Mouse (Mus musculus) embryo, embryonic 11.5 days (tissue): ENCODE measurements around the gene Tmem94.

Experiments used
- DNase-seq: peaks from one replicate; pipeline ENCODE4 v3.0.0-alpha.2; 2012; ENCODE audit warnings: low read depth, low spot score

Tmem94 gene

GRCm38 (mm10) chr11:115766356-115766943 lies 1.2 kb downstream of the Tmem94 start:
- no peak for DNase-seq

GRCm38 (mm10) chr11:115766981-115767380 lies 1.7 kb downstream of the Tmem94 start:
- DNase-seq = no peak

GRCm38 (mm10) chr11:115768896-115769295 lies 3.7 kb downstream of the Tmem94 start:
- no peak for DNase-seq

- no peak for DNase-seq
Observed at GRCm38 (mm10) chr11:115774653-115775052, 9.4 kb downstream of the Tmem94 start.

GRCm38 (mm10) chr11:115775821-115776665 lies 10.8 kb downstream of the Tmem94 start:
- no peak for DNase-seq

GRCm38 (mm10) chr11:115776954-115777353 lies 11.7 kb downstream of the Tmem94 start:
- no peak for DNase-seq

GRCm38 (mm10) chr11:115777487-115778335 lies 12.5 kb downstream of the Tmem94 start:
- no peak for DNase-seq

- no peak for DNase-seq
Observed at GRCm38 (mm10) chr11:115779038-115779571, 13.9 kb downstream of the Tmem94 start.

- DNase-seq = no peak
Observed at GRCm38 (mm10) chr11:115780141-115781070, 15.2 kb downstream of the Tmem94 start.

GRCm38 (mm10) chr11:115786473-115786872 lies 21.2 kb downstream of the Tmem94 start:
- no peak for DNase-seq

GRCm38 (mm10) chr11:115789787-115790186 lies 24.6 kb downstream of the Tmem94 start:
- DNase-seq = no peak

- DNase-seq = no peak
Observed at GRCm38 (mm10) chr11:115791919-115792318, 26.7 kb downstream of the Tmem94 start.

- no peak for DNase-seq
Observed at GRCm38 (mm10) chr11:115792353-115792752, 27.1 kb downstream of the Tmem94 start.

GRCm38 (mm10) chr11:115796898-115797297 lies 31.7 kb downstream of the Tmem94 start:
- no peak for DNase-seq

- no peak for DNase-seq
Observed at GRCm38 (mm10) chr11:115797665-115798064, 32.4 kb downstream of the Tmem94 start.

- DNase-seq = no peak
Observed at GRCm38 (mm10) chr11:115800981-115801380, 35.7 kb downstream of the Tmem94 start.

- DNase-seq = no peak
Observed at GRCm38 (mm10) chr11:115803072-115803709, 38.0 kb downstream of the Tmem94 start.

- DNase-seq = no peak
Observed at GRCm38 (mm10) chr11:115805005-115805404, 39.8 kb downstream of the Tmem94 start.

GRCm38 (mm10) chr11:115806154-115806553 lies 40.9 kb downstream of the Tmem94 start:
- no peak for DNase-seq

- DNase-seq = no peak
Observed at GRCm38 (mm10) chr11:115807306-115807705, 42.1 kb downstream of the Tmem94 start.
